Mouse (Mus musculus) liver, adult (tissue): ENCODE data around the gene Uchl1.
A peak's percentile ranks its signal among the peaks of the same experiment; 100 is the strongest.

Experiments used
- GATA4 ChIP-seq: IDR thresholded peaks from 2 replicates; pipeline ENCODE4 v1.6.1; 2014; ENCODE audit warnings: mild to moderate bottlenecking, low read length; ENCODE audit not compliant: insufficient replicate concordance

Gene Uchl1

DNA sequence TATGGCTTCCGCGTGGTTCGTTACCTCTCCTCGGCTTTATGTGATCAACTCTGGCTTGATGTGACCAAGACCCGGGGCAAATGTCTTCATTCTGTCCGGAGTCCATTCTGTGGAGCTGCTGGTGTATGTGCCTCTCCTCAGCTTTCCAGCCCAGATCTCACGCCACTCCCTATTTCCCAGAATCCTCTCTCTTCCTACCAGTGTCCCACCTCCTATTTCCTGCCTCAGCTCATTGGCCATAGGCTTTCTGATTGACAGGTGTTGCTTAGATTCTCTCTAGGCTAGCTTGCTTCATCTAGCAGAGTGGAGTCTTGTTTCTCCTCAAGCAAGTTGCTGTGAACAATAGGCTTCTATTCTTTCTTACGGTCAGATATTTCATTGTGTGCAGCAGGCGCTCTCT, 13.9 kb downstream of the Uchl1 start:
- no peak for TF ChIP-seq GATA4

DNA sequence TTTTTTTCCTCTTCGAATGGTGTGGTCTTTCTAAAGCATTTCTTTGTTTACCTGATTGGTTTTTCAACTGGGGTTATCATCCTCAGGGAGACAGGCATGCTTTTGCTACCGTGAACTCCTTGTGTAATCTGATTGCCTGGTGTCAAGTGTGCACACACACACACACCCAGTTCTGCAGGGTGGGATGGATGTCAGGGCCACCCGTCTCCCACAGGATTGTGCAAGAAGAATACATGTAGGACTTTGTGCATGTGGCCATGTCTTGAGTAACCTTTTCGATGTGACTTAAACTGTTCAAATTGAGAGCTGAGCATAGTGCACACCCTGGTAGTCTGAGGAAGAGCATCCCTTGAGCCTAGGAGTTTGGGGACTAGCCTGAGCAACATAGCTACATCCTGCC, 17.3 kb downstream of the Uchl1 start:
- TF ChIP-seq GATA4: no peak

- TF ChIP-seq GATA4: no peak
Measured at GRCm38 (mm10) chr5:66697119-66697518, 21.2 kb downstream of the Uchl1 start.

- TF ChIP-seq GATA4: no peak
Measured at GRCm38 (mm10) chr5:66699911-66700310, 24.0 kb downstream of the Uchl1 start.

DNA sequence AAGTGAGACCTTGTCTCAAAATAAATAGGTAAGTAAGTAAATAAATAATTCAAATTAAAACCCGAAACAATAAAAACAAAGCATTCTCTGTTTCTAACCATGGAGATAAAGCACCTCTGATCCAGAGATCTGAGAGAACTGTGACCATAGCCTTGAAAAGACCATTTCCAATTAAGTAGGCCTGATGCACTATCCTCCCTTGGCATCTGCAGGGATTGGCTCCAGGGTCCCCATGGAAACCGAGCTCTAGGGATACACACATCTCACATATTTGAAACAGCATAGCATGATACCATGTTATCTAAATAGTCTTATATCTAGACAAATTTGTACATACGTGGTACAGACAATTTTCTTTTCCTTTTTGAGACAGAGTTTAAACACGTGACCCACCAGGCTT, 26.1 kb downstream of the Uchl1 start:
- no peak for TF ChIP-seq GATA4

DNA sequence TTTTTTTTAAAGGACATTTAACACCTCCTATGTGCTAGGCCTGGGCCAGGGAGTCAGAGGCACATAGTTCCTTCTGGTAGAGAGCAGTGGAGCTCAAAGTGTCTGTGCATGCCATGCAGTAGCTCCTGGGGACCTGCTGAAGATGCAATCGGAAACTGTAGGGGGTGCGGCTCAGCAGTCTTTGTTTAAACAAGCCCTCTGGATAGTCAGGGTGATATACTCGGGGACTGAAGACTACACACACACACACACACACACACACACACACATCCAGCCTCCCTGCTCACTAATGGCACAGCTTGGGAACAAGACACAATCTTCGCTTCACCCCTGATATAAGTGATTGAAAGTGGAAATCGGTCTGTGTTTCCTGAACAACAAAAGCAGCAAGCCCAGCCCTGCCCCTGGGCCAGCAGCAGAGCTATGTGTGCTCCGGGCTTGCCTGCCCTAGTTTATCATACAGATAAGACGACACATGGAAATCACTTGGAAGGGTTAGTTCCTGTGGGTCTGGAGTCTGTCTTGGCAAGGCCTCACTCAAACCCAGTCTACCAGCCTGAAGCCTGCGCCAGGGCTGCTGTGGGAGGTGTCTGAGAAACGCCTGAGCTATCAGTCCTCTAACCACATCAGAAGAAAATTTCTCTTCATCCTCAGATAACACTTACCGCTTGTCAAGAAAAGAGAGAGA, 27.6 kb downstream of the Uchl1 start:
- TF ChIP-seq GATA4: 0 out of 2 replicates have a peak, but pooled peaks have one; percentile 9

DNA sequence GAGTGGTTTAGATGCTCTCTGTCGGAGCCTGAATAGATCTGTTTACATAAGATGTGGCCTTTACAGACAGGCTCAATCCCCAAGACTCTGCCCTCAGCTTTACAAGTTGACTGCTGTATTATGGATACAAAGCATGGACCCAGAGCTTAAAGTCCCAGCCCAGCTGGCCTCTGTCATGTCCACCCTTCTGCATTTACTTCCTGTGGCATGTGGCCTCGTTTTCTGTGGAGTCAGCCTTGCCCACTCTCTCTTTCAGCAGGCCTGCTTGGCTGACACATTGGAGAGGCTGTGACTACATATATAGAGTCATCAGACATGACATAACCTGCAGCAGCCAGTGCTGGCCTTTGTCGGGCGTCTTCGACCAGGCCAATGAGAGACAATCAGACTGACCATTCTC, 32.0 kb downstream of the Uchl1 start:
- TF ChIP-seq GATA4: no peak

DNA sequence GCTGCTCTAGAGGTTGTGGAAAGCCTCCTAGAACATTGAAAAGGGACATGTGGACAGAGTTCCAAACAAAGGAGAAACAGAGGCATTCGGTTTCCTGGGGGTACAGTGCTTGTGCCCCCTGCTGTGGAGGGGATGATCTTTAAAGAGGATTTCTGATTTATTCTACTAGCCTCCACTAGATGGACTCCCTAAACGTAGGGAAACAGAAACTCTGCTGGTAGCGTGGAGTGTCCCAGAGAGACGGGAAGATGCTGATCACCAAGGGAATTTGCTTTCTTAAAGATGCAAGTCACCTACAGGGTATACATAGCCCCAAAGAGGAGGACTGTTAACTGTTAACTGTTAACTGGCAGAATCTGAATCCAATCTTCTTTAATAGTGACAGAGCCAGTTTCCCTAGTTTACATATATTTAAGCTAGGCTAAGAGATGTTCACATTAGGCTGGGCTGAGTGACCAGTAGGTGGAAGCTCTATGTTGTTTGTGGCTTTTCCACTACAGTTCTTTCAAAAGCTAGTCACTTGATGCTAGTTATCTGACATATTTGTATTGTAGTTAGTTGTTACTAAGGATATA, 34.6 kb downstream of the Uchl1 start:
- no peak for TF ChIP-seq GATA4

DNA sequence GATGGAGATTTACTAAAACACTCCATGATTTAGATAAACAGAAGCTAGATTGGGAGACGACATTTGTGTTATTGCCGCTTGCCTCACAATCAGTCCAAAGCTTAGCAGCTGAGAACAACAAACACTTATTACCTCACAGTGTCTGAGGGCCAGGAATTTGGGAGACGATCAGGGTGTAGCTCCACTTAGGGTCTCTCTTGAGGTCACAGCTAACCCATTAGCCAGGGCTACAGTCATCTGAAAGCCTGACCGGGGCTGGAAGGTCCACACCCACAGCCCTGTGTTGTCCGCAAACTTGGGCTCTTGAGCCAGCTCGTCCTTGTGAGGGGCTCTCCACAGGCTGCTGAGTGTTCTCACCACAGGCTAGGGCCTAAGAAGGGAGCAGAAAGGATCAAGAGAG, 36.9 kb downstream of the Uchl1 start:
- no peak for TF ChIP-seq GATA4

GRCm38 (mm10) chr5:66715498-66715931, 39.6 kb downstream of the Uchl1 start:
- no peak for TF ChIP-seq GATA4

DNA sequence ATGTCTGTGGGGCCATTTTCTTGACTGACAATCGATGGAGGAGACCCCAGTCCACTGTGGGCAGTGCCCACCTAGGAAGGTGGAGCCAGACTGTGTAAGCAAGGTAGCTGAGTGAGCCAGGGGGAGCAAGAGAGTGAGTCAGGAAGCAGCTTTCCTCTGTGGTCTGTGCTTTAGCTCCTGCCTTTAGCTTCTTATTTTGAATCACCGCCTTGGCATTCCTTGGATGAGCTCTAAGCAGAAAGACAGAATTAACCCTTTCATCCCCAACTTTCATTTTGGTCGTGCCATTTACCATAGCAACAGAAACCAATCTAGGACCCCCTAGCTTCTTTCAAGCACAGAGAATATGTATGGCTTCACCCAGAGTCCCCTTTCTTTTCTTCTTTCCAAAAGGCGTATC, 42.0 kb downstream of the Uchl1 start:
- no peak for TF ChIP-seq GATA4

DNA sequence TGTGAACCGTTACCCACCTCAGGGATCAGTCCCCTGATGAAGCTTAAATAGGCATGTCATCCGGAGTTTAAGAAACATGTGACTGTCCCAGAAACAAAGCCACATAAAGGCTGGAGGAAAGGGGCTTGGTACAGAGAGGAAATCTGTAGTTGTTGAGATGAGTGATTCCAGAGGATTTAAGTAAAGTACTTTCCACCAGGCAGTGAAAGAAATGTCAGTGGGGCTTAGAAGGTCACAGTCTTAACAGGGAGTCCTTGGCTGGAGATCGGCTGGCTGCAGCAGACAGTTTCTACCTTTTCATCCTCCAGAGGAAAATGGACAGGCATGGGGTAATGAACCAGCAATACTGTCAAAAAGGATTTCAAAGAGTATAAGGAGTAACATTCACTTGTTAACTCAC, 42.5 kb downstream of the Uchl1 start:
- TF ChIP-seq GATA4: no peak

DNA sequence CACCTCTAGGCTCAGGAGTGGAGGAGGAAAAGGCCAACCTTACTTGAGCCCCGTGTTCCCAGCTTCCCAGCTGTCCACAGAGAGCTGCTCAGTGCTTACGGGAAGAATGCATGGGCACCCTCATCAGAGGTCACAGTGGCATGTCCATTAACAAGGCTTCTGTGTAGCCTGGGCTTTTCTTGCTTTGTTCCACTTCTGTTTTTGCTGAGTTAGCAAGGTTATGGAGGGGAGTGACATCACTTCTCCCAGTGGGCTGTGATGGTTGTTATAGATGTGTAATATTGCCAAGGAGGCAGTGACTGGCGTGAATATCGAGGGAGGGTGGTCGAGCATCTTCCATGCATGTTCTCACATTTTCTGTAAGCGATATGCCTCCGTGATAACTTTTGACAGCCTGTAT, 43.0 kb downstream of the Uchl1 start:
- no peak for TF ChIP-seq GATA4

- no peak for TF ChIP-seq GATA4
Measured at GRCm38 (mm10) chr5:66720921-66721320, 45.0 kb downstream of the Uchl1 start.

DNA sequence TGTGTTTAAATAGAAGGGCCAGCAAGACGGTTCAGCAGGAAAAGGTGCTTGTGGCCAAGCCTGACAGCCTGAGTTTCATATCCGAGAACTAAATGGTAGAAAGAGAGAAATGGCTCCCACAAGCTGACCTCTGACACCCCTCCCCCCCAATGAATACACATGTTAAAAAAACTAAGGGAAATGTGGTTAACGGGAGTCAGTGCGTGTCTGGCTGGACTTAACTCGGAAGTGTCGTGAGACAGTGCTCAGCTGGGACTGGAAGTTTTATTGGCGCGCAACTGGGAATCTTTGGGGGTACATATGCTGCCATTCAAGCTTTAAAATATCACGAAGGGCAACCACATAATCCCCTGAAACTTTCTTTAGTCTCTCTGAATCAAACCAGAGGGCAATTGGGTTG, 46.7 kb downstream of the Uchl1 start:
- no peak for TF ChIP-seq GATA4

DNA sequence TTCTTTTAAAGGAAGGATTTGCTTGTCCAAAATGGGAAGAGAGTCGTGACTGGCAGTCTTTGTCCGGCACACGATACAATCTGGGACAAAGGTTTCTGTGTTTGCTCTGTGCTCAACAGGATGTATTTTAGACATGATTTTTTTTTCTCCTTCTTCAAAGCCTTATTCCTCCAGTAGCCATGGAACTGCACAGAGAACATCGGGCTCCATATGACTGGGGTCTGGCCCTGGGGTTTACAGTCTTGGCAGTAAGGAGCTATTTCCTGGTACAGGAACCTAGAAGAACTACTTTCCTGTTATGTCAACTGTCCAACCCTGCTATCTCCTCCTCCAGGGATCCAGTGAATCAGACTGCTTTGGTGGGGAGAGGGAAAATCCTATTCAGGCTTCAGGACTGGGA, 47.1 kb downstream of the Uchl1 start:
- no peak for TF ChIP-seq GATA4

- no peak for TF ChIP-seq GATA4
Measured at GRCm38 (mm10) chr5:66723626-66724025, 47.7 kb downstream of the Uchl1 start.

DNA sequence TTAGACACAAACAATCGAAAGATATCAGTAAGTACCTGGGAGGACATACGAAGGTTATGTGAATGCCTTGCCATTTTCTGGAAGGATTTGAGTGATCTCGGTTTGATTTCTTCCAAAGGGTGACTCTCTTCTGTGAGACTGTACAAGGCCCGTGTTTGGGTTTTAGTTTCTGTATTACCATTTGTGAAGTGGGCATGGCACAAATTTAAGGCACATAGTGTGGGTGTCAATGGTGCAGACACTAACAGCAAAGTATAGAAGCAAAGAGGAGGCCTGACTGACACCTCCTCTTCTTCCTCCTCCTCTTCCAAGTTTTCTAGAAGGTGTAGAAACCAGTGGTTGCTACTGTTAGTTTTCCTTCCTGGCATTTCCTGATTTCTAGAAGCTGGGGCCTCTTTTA, 53.4 kb downstream of the Uchl1 start:
- TF ChIP-seq GATA4: no peak
